Mouse (Mus musculus): ENCODE measurements around the gene Gm11562. TPM values are rescaled to one million over a fixed set of nuclear protein-coding genes. Genes with fewer than 3 reads are reported as not detected.
A peak's percentile ranks its signal among the peaks of the same experiment; 100 is the strongest.

Gm11562 gene
- polyA plus RNA-seq, 1 experiment = not detected

- no peak for TF ChIP-seq CTCF (IDR thresholded peaks at IDR 0.05; ENCODE audit: borderline replicate concordance, extremely low read depth, insufficient read depth, insufficient read length)
- no peak for TF ChIP-seq POLR2A (IDR thresholded peaks at IDR 0.05; ENCODE audit: borderline replicate concordance, extremely low read depth, insufficient read depth, insufficient read length, poor library complexity, severe bottlenecking)
These were observed 38.7 kb downstream of the Gm11562 start for GRCm38 (mm10) chr11:99581564-99581963.

GRCm38 (mm10) chr11:99581051-99581450, 39.2 kb downstream of the Gm11562 start:
- DNase-seq (ENCODE audit: low read depth) = no peak
- TF ChIP-seq POLR2A (IDR thresholded peaks at IDR 0.05; ENCODE audit: borderline replicate concordance, extremely low read depth, insufficient read depth, insufficient read length, poor library complexity, severe bottlenecking) = no peak
- no peak for TF ChIP-seq CTCF (IDR thresholded peaks at IDR 0.05; ENCODE audit: borderline replicate concordance, extremely low read depth, insufficient read depth, insufficient read length)

More at GRCm38 (mm10) chr11:99581564-99581963, 38.7 kb downstream of the Gm11562 start:
- no peak for DNase-seq (ENCODE audit: low read depth)

GRCm38 (mm10) chr11:99580636-99581035, 39.6 kb downstream of the Gm11562 start, which contains the start of gene Krtap1-5:
TSS of gene Krtap1-5 (minus strand) at chr11:99581016.
- TF ChIP-seq CTCF (IDR thresholded peaks at IDR 0.05; ENCODE audit: borderline replicate concordance, extremely low read depth, insufficient read depth, insufficient read length) (no peak), POLR2A (IDR thresholded peaks at IDR 0.05; ENCODE audit: borderline replicate concordance, extremely low read depth, insufficient read depth, insufficient read length, poor library complexity, severe bottlenecking) (no peak)
- DNase-seq (ENCODE audit: low read depth) = no peak

GRCm38 (mm10) chr11:99574106-99574505, 46.1 kb downstream of the Gm11562 start:
- DNase-seq (ENCODE audit: low read depth) = peak; percentile 86
- TF ChIP-seq CTCF (IDR thresholded peaks at IDR 0.05; ENCODE audit: borderline replicate concordance, extremely low read depth, insufficient read depth, insufficient read length) = peak; percentile 92
- TF ChIP-seq POLR2A (IDR thresholded peaks at IDR 0.05; ENCODE audit: borderline replicate concordance, extremely low read depth, insufficient read depth, insufficient read length, poor library complexity, severe bottlenecking) = no peak

- TF ChIP-seq CTCF (IDR thresholded peaks at IDR 0.05; ENCODE audit: borderline replicate concordance, extremely low read depth, insufficient read depth, insufficient read length) (no peak), POLR2A (IDR thresholded peaks at IDR 0.05; ENCODE audit: borderline replicate concordance, extremely low read depth, insufficient read depth, insufficient read length, poor library complexity, severe bottlenecking) (no peak)
- DNase-seq (ENCODE audit: low read depth) = peak; percentile 8
These were observed 47.1 kb downstream of the Gm11562 start for GRCm38 (mm10) chr11:99573164-99573563.

Other genes with a start within 250 kb of the Gm11562 start
- gene Krt28, start 245.5 kb downstream of the Gm11562 start, polyA plus RNA-seq (2012; rRNA removed) = 0.23 and 0.25 TPM in 2 replicates
- gene Krt10, start 231.1 kb downstream of the Gm11562 start, polyA plus RNA-seq (2012; rRNA removed) = 11.9 and 20.0 TPM in 2 replicates
- gene Krt12, start 198.2 kb downstream of the Gm11562 start, polyA plus RNA-seq (2012; rRNA removed) = 0.04 and 0.05 TPM in 2 replicates
- 0.14 TPM in 1 of 2 replicates, not detected in the other for gene Krt20, start 182.3 kb downstream of the Gm11562 start, polyA plus RNA-seq (2012; rRNA removed)
- 0.08 TPM in 1 of 2 replicates, not detected in the other for gene Krt23, start 127.3 kb downstream of the Gm11562 start, polyA plus RNA-seq (2012; rRNA removed)
- gene Krt39, start 99.1 kb downstream of the Gm11562 start, polyA plus RNA-seq (2012; rRNA removed) = not detected in 2 replicates
- not detected in 2 replicates for gene Krt40, start 77.3 kb downstream of the Gm11562 start, polyA plus RNA-seq (2012; rRNA removed)
- gene Krtap3-3, start 69.6 kb downstream of the Gm11562 start, polyA plus RNA-seq (2012; rRNA removed) = not detected in 2 replicates
- not detected in 2 replicates for gene Krtap3-2, start 63.6 kb downstream of the Gm11562 start, polyA plus RNA-seq (2012; rRNA removed)
- not detected in 2 replicates for gene Gm11939, start 61.0 kb downstream of the Gm11562 start, polyA plus RNA-seq (2012; rRNA removed)
- gene Krtap3-1, start 53.8 kb downstream of the Gm11562 start, polyA plus RNA-seq (2012; rRNA removed) = not detected in 2 replicates
- gene Krtap1-5, start 39.4 kb downstream of the Gm11562 start, polyA plus RNA-seq (2012; rRNA removed) = not detected in 2 replicates
- not detected in 2 replicates for gene Krtap1-4, start 36.8 kb downstream of the Gm11562 start, polyA plus RNA-seq (2012; rRNA removed)
- gene Krtap1-3, start 29.1 kb downstream of the Gm11562 start, polyA plus RNA-seq (2012; rRNA removed) = not detected in 2 replicates
- not detected in 2 replicates for gene Krtap9-3, start 22.3 kb downstream of the Gm11562 start, polyA plus RNA-seq (2012; rRNA removed)
- not detected in 2 replicates for gene Gm11938, start 17.1 kb downstream of the Gm11562 start, polyA plus RNA-seq (2012; rRNA removed)
- gene Gm11937, start 10.2 kb downstream of the Gm11562 start, polyA plus RNA-seq (2012; rRNA removed) = not detected in 2 replicates
- not detected in 2 replicates for gene Krtap2-4, start 5.6 kb downstream of the Gm11562 start, polyA plus RNA-seq (2012; rRNA removed)
- gene Krtap4-1, start 7.8 kb upstream of the Gm11562 start, polyA plus RNA-seq (2012; rRNA removed) = not detected in 2 replicates
- not detected in 2 replicates for gene Krtap4-2, start 14.6 kb upstream of the Gm11562 start, polyA plus RNA-seq (2012; rRNA removed)
- gene Krtap4-7, start 23.7 kb upstream of the Gm11562 start, polyA plus RNA-seq (2012; rRNA removed) = not detected in 2 replicates
- gene Gm11555, start 29.8 kb upstream of the Gm11562 start, polyA plus RNA-seq (2012; rRNA removed) = not detected in 2 replicates
- not detected in 2 replicates for gene Gm11563, start 38.5 kb upstream of the Gm11562 start, polyA plus RNA-seq (2012; rRNA removed)
- not detected in 2 replicates for gene Krtap4-6, start 45.5 kb upstream of the Gm11562 start, polyA plus RNA-seq (2012; rRNA removed)
- not detected in 2 replicates for gene Gm14190, start 70.3 kb upstream of the Gm11562 start, polyA plus RNA-seq (2012; rRNA removed)
- gene Gm14180, start 113.9 kb upstream of the Gm11562 start, polyA plus RNA-seq (2012; rRNA removed) = not detected in 2 replicates
- gene Gm11595, start 152.5 kb upstream of the Gm11562 start, polyA plus RNA-seq (2012; rRNA removed) = not detected in 2 replicates
- gene Krtap4-8, start 160.3 kb upstream of the Gm11562 start, polyA plus RNA-seq (2012; rRNA removed) = not detected in 2 replicates
- not detected in 2 replicates for gene Krtap4-9, start 164.8 kb upstream of the Gm11562 start, polyA plus RNA-seq (2012; rRNA removed)
- not detected in 2 replicates for gene Gm11596, start 173.0 kb upstream of the Gm11562 start, polyA plus RNA-seq (2012; rRNA removed)
- gene Gm11569, start 178.5 kb upstream of the Gm11562 start, polyA plus RNA-seq (2012; rRNA removed) = not detected in 2 replicates
- gene Gm11554, start 184.0 kb upstream of the Gm11562 start, polyA plus RNA-seq (2012; rRNA removed) = not detected in 2 replicates
- not detected in 2 replicates for gene Krtap4-13, start 189.5 kb upstream of the Gm11562 start, polyA plus RNA-seq (2012; rRNA removed)
- gene Gm11564, start 195.2 kb upstream of the Gm11562 start, polyA plus RNA-seq (2012; rRNA removed) = not detected in 2 replicates
- gene 2300003K06Rik, start 217.6 kb upstream of the Gm11562 start, polyA plus RNA-seq (2012; rRNA removed) = not detected in 2 replicates
- not detected in 2 replicates for gene Krtap4-16, start 231.2 kb upstream of the Gm11562 start, polyA plus RNA-seq (2012; rRNA removed)
- gene Gm11568, start 237.5 kb upstream of the Gm11562 start, polyA plus RNA-seq (2012; rRNA removed) = not detected in 2 replicates
- gene Gm11559, start 244.0 kb upstream of the Gm11562 start, polyA plus RNA-seq (2012; rRNA removed) = not detected in 2 replicates

Measured in brain, embryonic 14.5 days (tissue).